Mouse (Mus musculus): ENCODE measurements around the gene Tmem44.
"Not testable (repeated sequence)": the region's sequence is repeated elsewhere in the genome, so short reads cannot be mapped to it uniquely, and the experiment has no call there.

Gene Tmem44

DNA sequence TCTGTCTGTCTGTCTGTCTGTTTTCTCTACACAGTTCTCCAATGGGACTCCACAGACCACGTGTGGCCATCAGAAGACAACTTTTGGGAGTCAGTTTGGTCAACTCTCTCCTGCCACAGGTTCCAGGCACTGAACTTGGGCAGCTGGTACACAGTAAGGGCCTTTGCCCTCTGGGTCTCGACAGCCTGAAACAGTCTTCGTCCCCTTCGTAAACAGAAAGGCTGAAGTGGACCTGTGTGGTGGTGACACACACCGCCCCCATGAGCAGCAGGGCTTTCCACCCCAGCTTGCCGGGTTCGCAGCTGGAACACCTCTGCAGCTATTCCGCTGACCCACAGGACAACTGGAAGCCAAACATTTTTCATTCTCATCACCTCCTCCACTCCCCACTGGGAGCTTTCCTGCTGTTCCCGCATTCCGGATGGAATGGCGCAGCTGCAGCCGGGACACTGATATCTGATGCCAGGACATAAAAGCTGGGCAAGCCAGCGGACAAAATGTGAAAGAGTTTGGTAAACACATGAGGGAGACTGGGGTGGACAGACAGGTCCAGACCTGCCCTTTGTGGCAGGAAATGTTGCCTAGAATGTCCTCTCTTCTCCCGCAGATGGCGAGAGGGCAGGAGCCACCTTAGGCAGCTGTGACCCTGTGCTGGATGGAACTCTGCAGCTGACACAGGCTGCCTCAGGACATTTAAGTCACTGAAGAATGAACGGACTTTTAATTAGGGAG, 51.4 kb downstream of the Tmem44 start:
- peak; percentile 55 for DNase-seq (ENCODE audit: extremely low spot score)

DNA sequence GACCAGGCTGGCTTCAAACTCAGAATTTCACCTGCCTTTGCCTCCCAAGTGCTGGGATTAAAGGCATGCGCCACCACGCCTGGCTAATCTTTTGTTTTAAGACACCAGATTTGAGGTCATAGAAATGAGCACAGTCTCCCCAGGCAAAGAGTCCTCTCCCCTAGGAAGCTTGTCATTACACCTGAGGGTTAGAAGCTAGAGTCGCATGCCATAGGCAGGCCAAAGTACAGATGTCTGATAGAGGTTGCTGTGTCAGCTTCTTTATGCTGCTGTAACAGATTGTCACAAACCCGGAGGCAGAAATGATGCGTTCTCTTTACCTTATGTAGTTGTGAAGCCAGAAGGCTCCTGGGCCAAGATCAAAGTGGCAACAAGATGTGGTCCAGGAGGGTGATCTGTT, 53.3 kb downstream of the Tmem44 start:
- DNase-seq (ENCODE audit: extremely low spot score), result no peak

DNA sequence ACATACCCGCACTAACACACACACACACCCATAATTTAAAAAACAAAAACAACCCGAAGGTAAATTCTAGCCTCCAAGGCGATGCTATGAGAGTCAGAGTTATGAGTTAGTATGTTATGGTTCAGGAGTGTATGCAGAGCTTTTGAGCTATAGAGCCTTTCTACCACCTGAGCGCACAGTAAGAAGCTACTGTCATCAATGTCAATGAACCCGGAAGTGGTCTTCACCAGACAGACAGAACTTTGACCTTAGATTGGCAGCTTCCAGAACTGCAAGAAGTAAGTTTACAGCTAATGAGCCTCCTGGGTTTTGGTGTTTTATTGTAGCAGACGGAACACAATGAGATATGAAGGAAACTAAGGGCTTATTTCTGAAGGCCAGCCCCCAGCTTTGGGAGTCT, 55.8 kb downstream of the Tmem44 start:
- DNase-seq (ENCODE audit: extremely low spot score), result no peak

DNA sequence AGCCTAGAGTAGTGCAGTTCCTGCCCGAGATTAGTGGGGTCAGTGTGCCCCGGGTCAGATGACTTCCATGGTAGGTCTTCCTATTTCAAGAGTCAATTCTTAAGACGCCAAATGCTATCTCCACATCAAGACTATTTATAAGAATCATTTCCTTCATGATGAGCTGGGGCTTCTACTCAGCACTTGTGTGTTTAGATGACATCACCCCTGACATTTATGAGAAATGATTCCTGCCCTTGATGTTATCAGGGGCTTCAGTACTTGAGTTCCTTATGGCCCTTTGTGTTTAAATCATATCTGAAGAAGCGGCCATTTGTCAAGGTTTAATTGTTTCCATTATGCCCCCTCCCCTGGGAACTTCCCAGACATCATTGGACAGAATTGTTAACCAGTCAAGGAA, 58.9 kb downstream of the Tmem44 start:
- DNase-seq (ENCODE audit: extremely low spot score), result no peak

DNA sequence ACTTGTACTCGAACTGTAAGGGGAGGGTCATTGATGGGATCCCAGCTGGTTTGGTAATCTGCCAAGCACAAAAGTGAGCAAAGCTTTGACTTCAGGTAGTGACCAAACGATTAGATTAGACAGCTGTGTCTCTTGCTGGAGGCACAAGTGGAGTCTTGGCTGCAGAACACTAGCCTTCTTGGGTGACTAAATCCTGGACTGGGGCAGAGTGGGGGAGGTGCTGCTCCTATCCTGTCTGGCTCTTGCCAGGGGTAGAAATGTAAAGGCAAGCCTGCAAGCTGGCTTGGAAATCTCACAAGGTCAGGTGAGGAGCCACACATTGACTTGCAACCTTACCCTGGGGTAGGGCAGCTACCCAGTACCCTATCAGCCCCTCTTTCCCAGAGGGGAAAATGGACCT, 59.9 kb downstream of the Tmem44 start:
- DNase-seq (ENCODE audit: extremely low spot score), result no peak

DNA sequence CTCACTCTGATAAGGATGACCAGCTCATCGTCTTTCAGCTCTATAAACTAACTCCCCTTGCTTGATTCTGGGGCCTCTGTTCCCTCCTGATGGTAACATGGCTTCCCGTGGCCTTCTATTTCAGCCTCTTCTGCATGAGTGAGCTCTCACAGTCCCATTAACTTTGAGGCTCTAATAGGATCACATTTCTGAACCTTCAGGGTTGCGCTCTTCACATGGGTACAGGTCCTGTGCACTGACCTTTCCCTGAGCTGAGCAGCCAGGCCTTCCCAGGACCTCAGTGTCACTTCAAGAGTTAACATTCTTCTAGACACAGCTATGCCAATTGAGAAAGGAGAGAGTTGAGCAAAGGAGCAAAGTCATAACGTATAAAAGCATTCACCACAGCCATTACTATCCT, 60.3 kb downstream of the Tmem44 start:
- DNase-seq (ENCODE audit: extremely low spot score), result no peak

DNA sequence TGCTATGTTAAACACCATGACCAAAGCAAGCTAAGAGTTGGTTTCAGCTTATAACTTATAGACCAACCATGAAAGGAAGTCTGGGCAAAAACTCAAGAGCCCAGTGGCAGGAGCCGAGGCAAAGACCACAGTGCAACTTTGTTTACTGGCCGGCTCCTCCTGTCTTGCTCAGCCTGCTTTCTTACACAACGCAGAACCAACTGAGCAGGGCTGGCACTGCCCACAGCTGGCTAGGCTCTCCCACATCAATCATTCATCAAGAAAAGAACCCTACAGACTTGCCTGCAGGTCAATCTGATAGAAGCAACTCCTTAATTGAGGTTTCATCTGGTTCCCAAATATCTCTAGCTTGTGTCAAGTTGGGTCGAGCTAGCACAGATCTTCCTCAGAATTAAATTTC, 61.0 kb downstream of the Tmem44 start:
- no peak for DNase-seq (ENCODE audit: extremely low spot score)

DNA sequence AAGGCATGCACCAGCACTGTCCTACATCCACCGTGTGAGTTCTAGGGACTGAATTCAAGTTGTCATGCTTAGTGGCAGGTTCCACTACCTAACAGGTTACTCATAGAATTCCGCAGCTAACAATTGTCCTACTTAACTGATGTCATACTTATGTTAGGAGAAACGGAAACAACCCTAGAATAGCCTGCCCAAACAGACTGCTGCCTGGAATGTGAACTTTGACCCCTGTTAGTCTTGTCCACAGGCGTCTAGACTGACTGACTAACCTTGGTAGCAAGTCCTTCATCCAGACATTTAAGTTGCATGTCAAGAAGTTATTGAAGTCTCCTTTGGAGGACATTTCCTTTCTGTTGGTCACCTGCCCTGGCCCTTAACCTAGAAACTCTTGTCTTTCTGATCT, 64.1 kb downstream of the Tmem44 start:
- DNase-seq (ENCODE audit: extremely low spot score), result no peak

DNA sequence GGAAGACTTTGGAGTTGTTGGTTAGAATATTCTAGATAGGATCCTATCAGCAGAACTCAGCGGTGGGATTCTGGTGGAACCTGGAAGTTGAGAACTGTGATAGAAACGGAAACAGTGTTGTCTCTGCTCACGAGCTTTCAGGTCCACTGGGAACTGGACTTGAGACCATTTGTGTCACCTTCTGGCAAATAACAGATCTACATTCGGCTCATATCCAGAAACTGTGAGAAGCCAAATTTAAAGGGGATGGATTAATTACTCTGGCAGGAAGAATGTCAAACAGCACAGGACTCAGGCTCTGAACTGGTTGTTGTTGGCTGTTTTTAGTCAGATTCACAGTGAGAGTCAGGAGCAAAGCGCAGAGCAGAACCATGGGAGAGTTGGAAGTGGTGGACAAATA, 72.9 kb downstream of the Tmem44 start:
- DNase-seq (ENCODE audit: extremely low spot score), result no peak

DNA sequence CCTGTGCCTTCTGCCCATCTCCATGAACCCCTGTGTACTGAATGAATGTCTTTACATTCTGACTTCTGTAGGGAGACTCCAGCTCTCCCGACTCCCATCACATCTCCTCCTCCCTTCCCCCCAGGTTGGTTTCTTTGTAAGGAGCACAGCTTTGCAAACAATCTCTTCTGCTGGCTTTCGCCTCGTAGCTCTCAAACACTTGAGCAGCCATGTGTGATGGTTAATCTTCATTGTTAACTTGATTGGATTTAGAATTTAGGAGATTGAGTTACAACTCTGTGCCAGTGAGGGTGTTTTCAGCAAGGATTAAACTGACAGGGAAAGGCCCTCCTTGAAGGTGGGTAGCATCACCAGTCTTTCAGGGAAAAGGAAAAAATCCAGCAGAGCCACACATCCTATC, 73.6 kb downstream of the Tmem44 start:
- no peak for DNase-seq (ENCODE audit: extremely low spot score)

DNA sequence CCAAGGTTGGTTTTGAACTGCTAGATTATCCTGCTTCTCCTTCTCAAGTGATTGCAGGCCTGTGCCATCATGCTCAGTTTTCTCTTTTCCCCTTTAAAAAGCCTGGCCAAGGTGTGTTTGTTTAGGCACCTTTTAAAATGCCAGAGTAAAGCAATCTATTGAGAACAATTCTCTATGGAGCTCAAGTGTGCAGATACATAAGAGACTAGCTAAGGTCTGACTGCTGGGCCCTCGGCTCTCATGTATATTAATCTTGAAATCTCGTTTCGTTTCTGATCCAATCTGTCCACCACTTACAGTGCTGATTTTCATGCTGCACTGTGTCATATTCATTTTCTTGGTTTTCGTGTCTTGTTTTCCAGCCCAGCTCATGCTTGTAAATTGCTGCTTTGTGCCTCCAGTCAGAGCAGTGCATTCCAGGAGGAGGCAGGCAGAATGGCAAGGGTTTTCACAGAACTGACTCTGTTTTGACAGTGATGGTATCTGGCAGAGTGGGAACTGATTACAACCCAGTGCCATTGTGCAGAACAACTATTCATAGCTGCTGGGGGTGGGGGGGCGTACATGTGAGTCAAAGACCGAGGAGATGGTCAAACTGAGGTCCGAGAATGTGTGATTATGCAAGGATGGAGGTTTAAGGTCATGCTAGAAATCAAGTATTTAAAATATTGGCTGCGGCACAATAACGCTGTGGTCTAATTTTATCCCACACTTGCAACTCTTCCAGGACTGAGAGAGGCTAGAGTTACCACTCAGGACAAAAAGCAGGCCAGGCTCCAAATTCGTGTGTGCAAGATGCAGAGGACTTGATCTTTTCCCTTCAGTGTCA, 74.8 kb downstream of the Tmem44 start:
- DNase-seq (ENCODE audit: extremely low spot score), result no peak

DNA sequence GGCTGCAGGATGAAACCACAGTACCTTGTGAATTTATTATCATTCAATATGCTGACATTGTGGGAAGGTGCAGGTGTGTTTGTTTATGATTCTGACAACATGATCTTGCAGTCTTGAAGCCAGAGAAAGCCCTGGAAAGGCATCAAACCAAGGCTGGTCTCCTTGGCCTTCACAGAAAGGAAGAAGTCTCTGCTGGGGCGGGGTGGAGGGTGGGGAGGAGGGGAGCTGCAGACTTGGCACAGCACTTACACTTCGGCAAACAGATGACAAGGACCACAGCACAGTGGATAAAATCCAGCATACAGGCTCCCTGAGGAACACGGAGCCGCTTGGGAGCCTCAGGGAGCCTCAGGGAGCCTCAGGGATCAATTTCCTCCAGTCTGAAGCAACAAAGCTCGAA, 78.2 kb downstream of the Tmem44 start:
- DNase-seq (ENCODE audit: extremely low spot score), result no peak

DNA sequence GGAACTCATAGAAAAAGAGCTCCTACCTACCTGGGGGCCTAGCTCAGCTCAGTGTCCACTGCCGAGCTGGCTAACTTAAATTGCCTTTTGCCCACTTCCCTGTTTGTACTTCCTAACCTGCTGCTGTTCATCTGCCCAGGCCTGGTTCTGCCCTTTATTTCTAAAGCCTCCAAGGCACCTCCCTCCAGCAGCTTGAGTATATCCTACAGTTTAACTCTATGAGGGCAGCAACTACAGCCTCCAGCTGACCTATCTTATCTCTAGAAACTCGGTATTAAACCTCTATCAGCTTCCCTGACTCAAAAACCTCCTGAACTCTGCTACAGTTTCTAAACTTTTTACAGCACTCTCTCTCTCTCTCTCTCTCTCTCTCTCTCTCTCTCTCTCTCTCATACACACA, 78.7 kb downstream of the Tmem44 start:
- no peak for DNase-seq (ENCODE audit: extremely low spot score)

DNA sequence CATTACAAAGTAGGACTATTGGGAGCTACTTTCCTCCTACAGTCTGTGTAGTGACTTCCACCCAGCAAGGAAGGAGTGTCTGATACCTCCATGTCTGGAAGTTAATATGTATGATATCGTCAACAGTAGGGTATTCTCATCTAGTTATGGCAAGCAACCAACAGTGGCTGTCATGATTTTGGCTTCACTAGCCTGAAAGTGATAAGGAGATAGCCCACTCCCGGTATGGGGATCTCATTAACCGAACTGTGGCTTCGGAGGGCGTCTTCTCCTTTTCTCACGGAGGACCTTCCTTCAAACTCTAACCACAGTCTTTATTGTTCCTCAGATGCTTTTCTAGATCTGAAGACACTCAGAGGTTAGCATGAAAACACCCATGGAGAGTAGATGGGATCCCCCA, 81.7 kb downstream of the Tmem44 start:
- no peak for DNase-seq (ENCODE audit: extremely low spot score)

DNA sequence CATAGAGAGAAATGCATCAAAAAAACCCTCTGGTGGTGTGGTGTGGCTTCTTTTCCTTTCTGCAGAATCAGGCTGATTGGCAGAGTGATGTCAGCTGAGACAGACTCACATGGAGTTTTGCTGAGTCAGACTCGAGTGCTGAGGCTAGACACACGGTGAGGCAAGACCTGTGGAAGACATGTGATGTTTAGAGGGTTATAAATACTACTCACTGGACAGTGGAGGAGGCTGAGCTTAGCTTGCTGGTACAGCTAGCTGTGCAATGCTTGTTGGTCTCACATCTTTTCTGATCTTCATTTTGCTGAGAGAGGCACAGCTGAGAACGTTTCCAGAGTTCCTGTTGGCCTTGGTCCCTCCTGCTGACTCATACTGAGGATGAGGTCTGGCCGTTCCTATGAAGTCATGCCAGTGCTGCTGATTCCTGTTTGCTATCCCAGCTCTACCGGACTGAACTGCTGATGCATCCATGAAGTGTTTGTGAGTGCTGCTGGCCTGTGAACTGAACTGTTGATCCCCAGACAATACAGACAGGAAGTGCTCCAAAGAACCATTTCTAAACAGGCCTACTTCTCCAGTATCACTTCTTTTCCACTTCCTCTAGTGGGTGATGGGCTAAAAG, 84.9 kb downstream of the Tmem44 start:
- no peak for DNase-seq (ENCODE audit: extremely low spot score)

DNA sequence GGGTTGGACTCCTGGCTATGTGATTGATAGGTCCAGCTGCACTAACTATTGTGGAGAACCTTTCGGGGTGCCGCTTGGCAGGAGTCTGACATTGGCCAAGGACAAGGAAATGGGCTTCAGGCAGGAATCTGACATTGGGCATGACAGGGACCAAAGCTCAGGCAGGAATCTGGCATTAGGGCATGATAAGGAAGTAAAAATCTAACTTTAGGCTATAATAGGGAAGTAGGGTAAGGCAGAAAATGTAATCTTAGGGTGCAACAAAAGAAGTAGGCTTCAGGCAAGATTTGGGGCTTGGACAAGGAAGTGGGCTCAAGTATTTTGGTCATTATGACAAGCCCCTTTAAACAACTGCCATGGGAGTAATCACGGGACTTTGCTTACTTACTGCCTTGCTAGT, 85.9 kb downstream of the Tmem44 start:
- not testable (repeated sequence) for DNase-seq (ENCODE audit: extremely low spot score)
